Mouse (Mus musculus): ENCODE measurements at regions not wholly inside any gene's neighbourhood (a gene's known extent, or its start where the extent isn't known, plus 50 kb on each side); places are given as distances from the start of the nearest gene placed in this dataset.

DNA sequence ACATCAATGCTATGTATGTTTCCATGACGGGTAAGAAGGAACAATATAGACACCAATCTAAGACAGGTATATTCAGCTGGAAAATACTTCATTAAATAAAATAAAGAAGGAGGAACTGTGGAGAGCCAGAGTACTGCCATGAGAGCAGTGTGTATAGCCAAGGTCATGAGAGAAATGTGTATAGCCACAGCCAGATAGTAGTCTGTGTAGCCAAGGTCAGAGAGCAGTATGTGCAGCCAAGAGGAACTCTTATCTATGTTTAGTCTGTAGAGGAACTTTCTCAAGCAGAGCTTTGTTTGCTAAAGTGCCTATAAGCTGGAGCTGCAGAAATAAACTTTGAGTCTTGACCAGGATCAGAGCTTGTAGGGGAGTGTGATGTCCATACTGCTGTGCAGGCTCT, 75.4 kb downstream of the Rgs18 start:
- ATAC-seq (ENCODE audit: low FRiP score), result no peak
- Histone ChIP-seq H3K36me3 (replicated peaks; ENCODE audit: control insufficient read depth, insufficient read depth) (no peaks in the 10 kb centered on the region), H3K9me3 (ENCODE audit: control insufficient read depth, low read length) (no peaks in the 10 kb centered on the region), H3K9ac (no peak overlapping the region), H3K4me1 (replicated peaks; ENCODE audit: control insufficient read depth, insufficient read depth, low read length) (no peaks in the 10 kb centered on the region), H3K27ac (no peak overlapping the region), H3K27me3 (ENCODE audit: control insufficient read depth, insufficient read depth, low read length) (no peaks in the 10 kb centered on the region), H3K4me3 (replicated peaks; ENCODE audit: low read length) (no peak overlapping the region), H3K4me2 (replicated peaks) (no peak overlapping the region)
- DNase-seq (ENCODE audit: low spot score), result peak; percentile 12
- WGBS, result 86% methylated on average over 1 of the region's 1 CpGs

GRCm38 (mm10) chr1:144695253-144695652, 80.0 kb downstream of the Rgs18 start:
- Histone ChIP-seq H3K4me1 (replicated peaks; ENCODE audit: control insufficient read depth, insufficient read depth, low read length) (no peaks in the 10 kb centered on the region), H3K27me3 (ENCODE audit: control insufficient read depth, insufficient read depth, low read length) (no peaks in the 10 kb centered on the region), H3K4me2 (replicated peaks) (no peak overlapping the region), H3K4me3 (replicated peaks; ENCODE audit: low read length) (no peak overlapping the region), H3K36me3 (replicated peaks; ENCODE audit: control insufficient read depth, insufficient read depth) (no peaks in the 10 kb centered on the region), H3K27ac (no peak overlapping the region), H3K9me3 (ENCODE audit: control insufficient read depth, low read length) (no peaks in the 10 kb centered on the region), H3K9ac (no peak overlapping the region)
- 88% methylated on average over 2 of the region's 2 CpGs for WGBS
- peak; percentile 13 for DNase-seq (ENCODE audit: low spot score)
- no peak for ATAC-seq (ENCODE audit: low FRiP score)

GRCm38 (mm10) chr1:144690340-144690739, 84.9 kb downstream of the Rgs18 start:
- WGBS, result 80% methylated on average over 2 of the region's 2 CpGs
- Histone ChIP-seq H3K9ac (no peak overlapping the region), H3K4me2 (replicated peaks) (no peak overlapping the region), H3K9me3 (ENCODE audit: control insufficient read depth, low read length) (no peaks in the 10 kb centered on the region), H3K4me3 (replicated peaks; ENCODE audit: low read length) (no peak overlapping the region), H3K36me3 (replicated peaks; ENCODE audit: control insufficient read depth, insufficient read depth) (no peaks in the 10 kb centered on the region), H3K27ac (no peak overlapping the region), H3K27me3 (ENCODE audit: control insufficient read depth, insufficient read depth, low read length) (no peaks in the 10 kb centered on the region), H3K4me1 (replicated peaks; ENCODE audit: control insufficient read depth, insufficient read depth, low read length) (no peaks in the 10 kb centered on the region)
- no peak for DNase-seq (ENCODE audit: low spot score)
- no peak for ATAC-seq (ENCODE audit: low FRiP score)

DNA sequence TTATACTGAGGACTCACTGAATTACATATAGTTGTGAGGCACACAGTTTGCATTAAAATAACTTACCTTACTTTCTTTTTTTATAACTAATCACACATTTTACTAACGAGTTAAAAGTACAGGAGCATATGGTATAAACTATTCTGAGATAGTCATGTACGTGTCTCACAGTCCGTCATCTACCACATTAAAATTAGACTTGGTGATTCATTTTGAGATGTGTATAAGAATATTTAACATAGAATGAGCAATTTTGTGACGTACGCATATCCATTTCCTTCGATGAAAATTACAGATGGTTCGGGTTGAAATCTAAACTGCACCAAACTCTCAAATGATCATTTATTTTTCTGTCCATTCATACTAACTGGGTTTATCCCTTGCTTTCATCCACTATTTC, 93.1 kb downstream of the Rgs18 start:
- H3K4me2 ChIP-seq (replicated peaks), result no peak overlapping the region
- no peak for DNase-seq (ENCODE audit: low spot score)
- no peak for ATAC-seq (ENCODE audit: low FRiP score)
- no peak overlapping the region for H3K9ac ChIP-seq
- H3K27me3 ChIP-seq (ENCODE audit: control insufficient read depth, insufficient read depth, low read length), result no peaks in the 10 kb centered on the region
- H3K9me3 ChIP-seq (ENCODE audit: control insufficient read depth, low read length), result no peaks in the 10 kb centered on the region
- no peak overlapping the region for H3K4me3 ChIP-seq (replicated peaks; ENCODE audit: low read length)
- no peak overlapping the region for H3K27ac ChIP-seq
- H3K4me1 ChIP-seq (replicated peaks; ENCODE audit: control insufficient read depth, insufficient read depth, low read length), result no peaks in the 10 kb centered on the region
- 94% methylated on average over 7 of the region's 7 CpGs for WGBS
- no peaks in the 10 kb centered on the region for H3K36me3 ChIP-seq (replicated peaks; ENCODE audit: control insufficient read depth, insufficient read depth)

- Histone ChIP-seq H3K9ac (no peak overlapping the region), H3K4me2 (replicated peaks) (no peak overlapping the region), H3K4me3 (replicated peaks; ENCODE audit: low read length) (no peak overlapping the region), H3K27me3 (ENCODE audit: control insufficient read depth, insufficient read depth, low read length) (no peaks in the 10 kb centered on the region), H3K4me1 (replicated peaks; ENCODE audit: control insufficient read depth, insufficient read depth, low read length) (no peaks in the 10 kb centered on the region), H3K9me3 (ENCODE audit: control insufficient read depth, low read length) (no peaks in the 10 kb centered on the region), H3K36me3 (replicated peaks; ENCODE audit: control insufficient read depth, insufficient read depth) (no peaks in the 10 kb centered on the region), H3K27ac (no peak overlapping the region)
- DNase-seq (ENCODE audit: low spot score), result no peak
- ATAC-seq (ENCODE audit: low FRiP score), result no peak
- WGBS, result 87% methylated on average over 5 of the region's 5 CpGs
These were observed 100.0 kb upstream of the Rgs21 start for GRCm38 (mm10) chr1:144667450-144667849.

- ATAC-seq (ENCODE audit: low FRiP score), result no peak
These were observed 88.8 kb upstream of the Rgs21 start for GRCm38 (mm10) chr1:144656237-144656636.

DNA sequence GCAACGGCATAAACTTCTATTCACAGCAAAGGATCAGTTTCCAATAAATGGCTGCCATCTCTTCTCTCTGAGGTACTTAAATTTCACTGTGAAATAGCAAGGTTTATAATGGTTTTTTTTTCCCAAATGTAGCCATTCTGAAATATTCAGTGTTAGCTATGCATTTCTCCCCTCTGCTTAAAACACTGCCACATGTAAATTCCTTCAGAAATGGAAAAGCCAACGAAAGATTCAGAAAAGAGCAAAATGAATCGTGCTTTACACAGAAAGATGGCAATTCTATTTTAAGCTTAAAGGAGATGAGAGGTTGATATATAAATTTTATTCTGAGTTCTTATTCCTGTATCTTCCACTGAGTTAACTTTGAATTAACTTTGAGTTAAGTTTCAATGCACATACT, 59.0 kb upstream of the Rgs21 start:
- ATAC-seq (ENCODE audit: low FRiP score) (no peak), DNase-seq (ENCODE audit: low spot score) (no peak)
- 90% methylated on average over 3 of the region's 3 CpGs for WGBS
- Histone ChIP-seq H3K36me3 (replicated peaks; ENCODE audit: control insufficient read depth, insufficient read depth) (no peaks in the 10 kb centered on the region), H3K4me1 (replicated peaks; ENCODE audit: control insufficient read depth, insufficient read depth, low read length) (no peaks in the 10 kb centered on the region), H3K27me3 (ENCODE audit: control insufficient read depth, insufficient read depth, low read length) (no peaks in the 10 kb centered on the region), H3K9me3 (ENCODE audit: control insufficient read depth, low read length) (no peaks in the 10 kb centered on the region), H3K27ac (no peak overlapping the region), H3K9ac (no peak overlapping the region), H3K4me3 (replicated peaks; ENCODE audit: low read length) (no peak overlapping the region), H3K4me2 (replicated peaks) (no peak overlapping the region)

More at GRCm38 (mm10) chr1:144656237-144656636, 88.8 kb upstream of the Rgs21 start:
- Histone ChIP-seq H3K9me3 (ENCODE audit: control insufficient read depth, low read length) (no peaks in the 10 kb centered on the region), H3K4me1 (replicated peaks; ENCODE audit: control insufficient read depth, insufficient read depth, low read length) (no peaks in the 10 kb centered on the region), H3K27me3 (ENCODE audit: control insufficient read depth, insufficient read depth, low read length) (no peaks in the 10 kb centered on the region), H3K9ac (no peak overlapping the region), H3K27ac (no peak overlapping the region), H3K4me3 (replicated peaks; ENCODE audit: low read length) (no peak overlapping the region), H3K4me2 (replicated peaks) (no peak overlapping the region), H3K36me3 (replicated peaks; ENCODE audit: control insufficient read depth, insufficient read depth) (no peaks in the 10 kb centered on the region)
- no peak for DNase-seq (ENCODE audit: low spot score)
- 85% methylated on average over 2 of the region's 2 CpGs for WGBS
